In genomic region chr5:12868355-12869217, GRCm38 (mm10) we compare ENCODE assay signal across 12 mouse cellular contexts.
DNase-seq lines count a peak whose midpoint lies in the region; ATAC-seq and TF ChIP-seq lines count a peak whose summit lies in the region.
"Had no signal": no experiment of that assay in that cellular context is flagged by ENCODE, and none has a peak within 500 bp of the region (broad histone marks: within the 10 kb centered on the region; RNA-seq: fewer than 3 reads in every experiment).

No protein-coding gene starts in this region.

- H3K9ac ChIP-seq in hindbrain, embryonic 12.5 days, result no peak overlapping the region
- no peak overlapping the region for H3K9ac ChIP-seq in forebrain, embryonic 15.5 days (replicated peaks)
- H3K9ac ChIP-seq in midbrain, postnatal 0 days (replicated peaks; ENCODE audit: low read length, poor library complexity, severe bottlenecking), result no peak overlapping the region
- H3K9ac ChIP-seq: liver, embryonic 14.5 days had no signal

- no peaks in the 10 kb centered on the region for H3K27me3 ChIP-seq in hindbrain, embryonic 10.5 days (ENCODE audit: insufficient read depth, poor library complexity, severe bottlenecking)
- H3K27me3 ChIP-seq in hindbrain, embryonic 12.5 days, result no peaks in the 10 kb centered on the region
- no peaks in the 10 kb centered on the region for H3K27me3 ChIP-seq in forebrain, embryonic 15.5 days
- H3K27me3 ChIP-seq in midbrain, postnatal 0 days (ENCODE audit: insufficient read depth, low read length), result no peaks in the 10 kb centered on the region

- no peak for TF ChIP-seq CTCF in midbrain, postnatal 0 days (IDR thresholded peaks at IDR 0.05)

- H3K4me2 ChIP-seq in hindbrain, embryonic 12.5 days (replicated peaks), result no peak overlapping the region
- no peak overlapping the region for H3K4me2 ChIP-seq in forebrain, embryonic 15.5 days (replicated peaks)
- no peak overlapping the region for H3K4me2 ChIP-seq in midbrain, postnatal 0 days (ENCODE audit: low read depth, low read length, poor library complexity, severe bottlenecking)

- no peaks in the 10 kb centered on the region for H3K9me3 ChIP-seq in hindbrain, embryonic 10.5 days
- 0 out of 2 replicates have a peak, but pooled peaks cover 3% of the 10 kb centered on the region for H3K9me3 ChIP-seq in hindbrain, embryonic 12.5 days (replicated peaks)
- no peaks in the 10 kb centered on the region for H3K9me3 ChIP-seq in forebrain, embryonic 15.5 days
- no peaks in the 10 kb centered on the region for H3K9me3 ChIP-seq in midbrain, postnatal 0 days (ENCODE audit: low read length)

- ATAC-seq in hindbrain, embryonic 12.5 days (ENCODE audit: low FRiP score), result no peak
- ATAC-seq in forebrain, embryonic 15.5 days (replicated peaks), result peak; percentile 63
- no peak for ATAC-seq in midbrain, postnatal 0 days (ENCODE audit: low FRiP score)

- no peaks in the 10 kb centered on the region for H3K36me3 ChIP-seq in hindbrain, embryonic 10.5 days
- no peaks in the 10 kb centered on the region for H3K36me3 ChIP-seq in hindbrain, embryonic 12.5 days
- H3K36me3 ChIP-seq in forebrain, embryonic 15.5 days, result no peaks in the 10 kb centered on the region
- no peaks in the 10 kb centered on the region for H3K36me3 ChIP-seq in midbrain, postnatal 0 days (ENCODE audit: insufficient read depth, low read length)

- no peak overlapping the region; the same call in 1 of the 2 replicates for H3K27ac ChIP-seq in hindbrain, embryonic 10.5 days
- H3K27ac ChIP-seq in hindbrain, embryonic 12.5 days, result no peak overlapping the region
- no peak overlapping the region for H3K27ac ChIP-seq in forebrain, embryonic 15.5 days (replicated peaks)
- H3K27ac ChIP-seq in midbrain, postnatal 0 days (ENCODE audit: low read depth, low read length), result no peak overlapping the region
- H3K27ac ChIP-seq: layer of hippocampus, adult 2 months; liver, embryonic 14.5 days had no signal

- H3K4me3 ChIP-seq in hindbrain, embryonic 10.5 days, result no peak overlapping the region
- H3K4me3 ChIP-seq in hindbrain, embryonic 12.5 days, result no peak overlapping the region
- H3K4me3 ChIP-seq in forebrain, embryonic 15.5 days, result no peak overlapping the region
- no peak overlapping the region for H3K4me3 ChIP-seq in midbrain, postnatal 0 days (ENCODE audit: low read depth, low read length)
- H3K4me3 ChIP-seq: erythroblast, embryonic 14.5 days; layer of hippocampus, adult 2 months had no signal

- 32% methylated on average over 3 of the region's 3 CpGs for WGBS in hindbrain, embryonic 10.5 days
- WGBS in hindbrain, embryonic 12.5 days, result 34% methylated on average over 3 of the region's 3 CpGs
- 28% methylated on average over 3 of the region's 3 CpGs for WGBS in forebrain, embryonic 15.5 days
- 31% methylated on average over 3 of the region's 3 CpGs for WGBS in midbrain, postnatal 0 days

- peak; percentile 15 for DNase-seq in hindbrain, embryonic 10.5 days (ENCODE audit: low spot score)
- peak; percentile 87 for DNase-seq in ZHBTc4 (ENCODE audit: low read depth, low spot score)
- DNase-seq in midbrain, postnatal 0 days (ENCODE audit: low spot score), result peak; percentile 9
- DNase-seq in c-Kit-positive CD71-positive TER-119-positive erythroid progenitor cells, embryonic 14.5 days (ENCODE audit: low spot score), result no peak
- no peak for DNase-seq in thymus, postnatal 4 days
- DNase-seq: adrenal gland, postnatal 36 days; kidney, adult 11 months had no signal

- H3K4me1 ChIP-seq in hindbrain, embryonic 10.5 days (replicated peaks), result peaks cover 10% of the 10 kb centered on the region
- H3K4me1 ChIP-seq in hindbrain, embryonic 12.5 days, result no peaks in the 10 kb centered on the region
- H3K4me1 ChIP-seq in forebrain, embryonic 15.5 days, result no peaks in the 10 kb centered on the region
- H3K4me1 ChIP-seq in midbrain, postnatal 0 days (ENCODE audit: insufficient read depth, low read length), result no peaks in the 10 kb centered on the region

Comparison
In these comparisons a context has a peak if more than half of its experiments do, and no peak if none do; other contexts are left out.
1. DNase-seq: peak in hindbrain, embryonic 10.5 days (single experiment), ZHBTc4 (single experiment) and midbrain, postnatal 0 days (single experiment); none in c-Kit-positive CD71-positive TER-119-positive erythroid progenitor cells, embryonic 14.5 days (single experiment) and thymus, postnatal 4 days (single experiment).